Mouse (Mus musculus) testis, adult 2 months (tissue): ENCODE results near the gene Asic2.

Experiments
- CTCF ChIP-seq: fragments of 200-500 bp; IDR thresholded peaks from 2 replicates; pipeline ENCODE4 v1.5.1; 2012; ENCODE audit warnings: low read depth, mild to moderate bottlenecking, inconsistent platforms, low read length, moderate library complexity; ENCODE audit not compliant: control insufficient read depth, insufficient read depth, insufficient replicate concordance
- POLR2A ChIP-seq: fragments of 200-500 bp; IDR thresholded peaks from 2 replicates; pipeline ENCODE4 v1.6.1; 2012; ENCODE audit warnings: low read depth, mild to moderate bottlenecking, inconsistent platforms, low read length, moderate library complexity; ENCODE audit not compliant: control insufficient read depth

GRCm38 (mm10) chr11:81579753-81580152 lies 388.5 kb downstream of the Asic2 start:
- TF ChIP-seq CTCF (no peak), POLR2A (no peak)
